Mouse (Mus musculus) G1E (cell line): Measurements from ENCODE around the gene Selenow.
"Not testable (repeated sequence)": the region's sequence is repeated elsewhere in the genome, so short reads cannot be mapped to it uniquely, and the experiment has no call there.

Source experiments
- CTCF ChIP-seq: IDR thresholded peaks from 2 replicates; pipeline ENCODE4 v1.5.1; 2012; ENCODE audit warnings: low read depth, low read length, inconsistent platforms, mixed read lengths
- GATA1 ChIP-seq: IDR thresholded peaks from 2 replicates; pipeline ENCODE4 v1.6.1; 2012; ENCODE audit warnings: borderline replicate concordance, low read length, inconsistent platforms, mixed read lengths
- GATA2 ChIP-seq: IDR thresholded peaks from 2 replicates; pipeline ENCODE4 v1.6.1; 2012; ENCODE audit warnings: low read depth, low read length, inconsistent platforms, borderline replicate concordance
- POLR2AphosphoS5 ChIP-seq: IDR thresholded peaks from 2 replicates; pipeline ENCODE4 v1.6.1; 2012; ENCODE audit warnings: low read depth, low read length, inconsistent platforms; ENCODE audit not compliant: insufficient replicate concordance
- TAL1 ChIP-seq: conservative IDR thresholded peaks from 2 replicates; pipeline ENCODE4 v1.6.1; 2012; ENCODE audit warnings: low read depth, low read length, inconsistent platforms, mixed read lengths

- not testable (repeated sequence) for TF ChIP-seq CTCF, TAL1, GATA1, POLR2AphosphoS5, GATA2
Measured at GRCm38 (mm10) chr7:15915695-15916094, 6.5 kb downstream of the Selenow start.
